ENCODE assay signal across 20 mouse cellular contexts in genomic region chr12:34487021-34487420, GRCm38 (mm10).
A peak's percentile ranks its signal among the peaks of the same experiment; 100 is the strongest.
DNase-seq lines count a peak whose midpoint lies in the region; TF ChIP-seq lines count a peak whose summit lies in the region.
"Had no signal": no experiment of that assay in that cellular context is flagged by ENCODE, and none has a peak within 500 bp of the region (broad histone marks: within the 10 kb centered on the region; RNA-seq: fewer than 3 reads in every experiment).

No protein-coding gene starts in this region.

- no peak for TF ChIP-seq CTCF in layer of hippocampus, adult 2 months (conservative IDR thresholded peaks at IDR 0.05)

- intact Hi-C loops in left cerebral cortex, postnatal 14 days (cut with DNase I), result no loop called here
- intact Hi-C loops in heart, postnatal 36 days (cut with DNase I), result no loop called here

- DNase-seq in layer of hippocampus, adult 2 months (ENCODE audit: low spot score in 2 of 2), result no peak
- DNase-seq in layer of hippocampus, postnatal 36 days, result no peak
- DNase-seq in 3T3-L1 (ENCODE audit: low read depth, low spot score) (peak; percentile 74), NIH3T3 (ENCODE audit: low read depth) (peak; percentile 67)
- no peak for DNase-seq in left cerebral cortex, postnatal 14 days (ENCODE audit: low spot score in 2 of 2)
- DNase-seq in kidney, postnatal 36 days, result no peak
- DNase-seq in heart, postnatal 36 days, result no peak
- DNase-seq: adrenal gland, adult 2 months; adrenal gland, postnatal 10 days; adrenal gland, postnatal 25 days; cerebellum, adult 11 months; cerebellum, adult 18-20 months; cerebellum, adult 8-10 months; cerebellum, adult 9-11 months; cerebellum, postnatal 14 days; cerebellum, postnatal 36 days; embryo, embryonic 11 days had no signal

- H3K27ac ChIP-seq in layer of hippocampus, adult 2 months, result 0 out of 2 replicates have a peak overlapping the region, but pooled peaks have one; percentile 15
- H3K27ac ChIP-seq: embryonic facial prominence, embryonic 12.5 days; embryonic facial prominence, embryonic 15.5 days; forebrain, embryonic 12.5 days had no signal

- no peak overlapping the region for H3K4me3 ChIP-seq in layer of hippocampus, adult 2 months
- H3K4me3 ChIP-seq: embryonic facial prominence, embryonic 12.5 days; embryonic facial prominence, embryonic 15.5 days; forebrain, embryonic 12.5 days had no signal

Comparison
In these comparisons a context has a peak if more than half of its experiments do, and no peak if none do; other contexts are left out.
1. DNase-seq: peak in 3T3-L1 (single experiment) and NIH3T3 (single experiment); none in layer of hippocampus, adult 2 months (0 of 2), layer of hippocampus, postnatal 36 days (0 of 2), left cerebral cortex, postnatal 14 days (0 of 2), kidney, postnatal 36 days (0 of 2) and heart, postnatal 36 days (0 of 2).